Mouse (Mus musculus): ENCODE measurements around the gene Arl4c.

Arl4c gene

GRCm38 (mm10) chr1:88623541-88624115 lies 78.4 kb downstream of the Arl4c start:
- no peak for DNase-seq (ENCODE audit: low spot score)

Data from lung, postnatal 25 days (tissue).